In the genomic region with DNA sequence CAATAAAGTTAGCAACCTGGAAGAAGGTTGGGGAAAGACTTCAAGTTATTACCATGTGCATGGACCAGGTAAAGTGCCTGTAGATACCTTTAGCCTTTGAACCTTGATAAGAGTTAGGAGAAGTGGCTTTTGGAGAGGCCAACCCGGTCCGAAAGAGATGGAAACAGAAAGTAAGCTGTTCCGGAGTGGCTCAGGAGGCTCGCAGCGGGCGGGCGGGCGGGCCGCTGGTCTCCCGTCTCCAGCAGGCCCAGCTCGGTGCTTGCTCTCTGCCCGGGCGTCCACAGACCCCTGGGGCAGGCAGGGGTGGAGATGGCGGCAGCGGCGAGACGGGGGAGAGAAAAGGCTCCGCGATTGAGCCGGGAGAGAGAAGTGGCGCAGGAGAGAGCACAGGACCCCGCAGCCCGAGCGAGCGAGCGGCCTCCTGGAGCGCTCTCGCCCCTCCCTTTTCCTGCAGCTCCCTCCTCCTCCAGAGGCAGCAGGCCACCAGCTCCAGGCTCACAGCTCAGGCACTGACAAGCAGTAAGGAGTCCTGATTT, we compare ENCODE assay signal across 8 mouse cellular contexts. TPM values are rescaled to one million over a fixed set of nuclear protein-coding genes. Genes with fewer than 3 reads are reported as not detected.
DNase-seq lines count a peak whose midpoint lies in the region; ATAC-seq and TF ChIP-seq lines count a peak whose summit lies in the region.

A gene (minus strand): TSS at position 441 of the 536 bp plus-strand sequence.

- H3K4me2 ChIP-seq in forebrain, embryonic 11.5 days (ENCODE audit: low read depth, low read length, severe bottlenecking): peak within 1 kb of the TSS; percentile 80
- peak within 1 kb of the TSS; percentile 68 for H3K4me2 ChIP-seq in heart, postnatal 0 days (ENCODE audit: low read depth, low read length)
- H3K4me2 ChIP-seq in liver, embryonic 15.5 days: peak within 1 kb of the TSS; percentile 79
- H3K4me2 ChIP-seq in neural tube, embryonic 12.5 days (replicated peaks): peak within 1 kb of the TSS; percentile 68

- peak; percentile 33 for DNase-seq in c-Kit-positive CD71-positive TER-119-negative erythroid progenitor cells, embryonic 14.5 days (ENCODE audit: low read depth)
- DNase-seq in forebrain, embryonic 11.5 days (ENCODE audit: low spot score): peak; percentile 82
- DNase-seq in heart, postnatal 0 days (ENCODE audit: low spot score): peak; percentile 84
- peak; percentile 84 to 90 for DNase-seq in kidney, postnatal 4 days
- DNase-seq in telencephalon, adult 2 months (ENCODE audit: low read depth, low spot score): peak; percentile 50

- no peaks in the 10 kb centered on the region for H3K36me3 ChIP-seq in E14TG2a.4 (ENCODE audit: insufficient read depth, low read length)
- no peaks in the 10 kb centered on the region for H3K36me3 ChIP-seq in forebrain, embryonic 11.5 days (ENCODE audit: control insufficient read depth, insufficient read depth, low read length)
- H3K36me3 ChIP-seq in heart, postnatal 0 days (replicated peaks; ENCODE audit: control insufficient read depth, insufficient read depth, low read length): no peaks in the 10 kb centered on the region
- no peaks in the 10 kb centered on the region for H3K36me3 ChIP-seq in liver, embryonic 15.5 days (replicated peaks)
- no peaks in the 10 kb centered on the region for H3K36me3 ChIP-seq in neural tube, embryonic 12.5 days

- TF ChIP-seq EP300 in heart, postnatal 0 days (IDR thresholded peaks at IDR 0.05; ENCODE audit: low read depth): no peak

- peak; percentile 94 for ATAC-seq in forebrain, embryonic 11.5 days (replicated peaks; ENCODE audit: low FRiP score)
- peak; percentile 90 for ATAC-seq in heart, postnatal 0 days (ENCODE audit: insufficient read depth, low read depth)
- peak; percentile 72 for ATAC-seq in liver, embryonic 15.5 days (ENCODE audit: insufficient read depth)
- ATAC-seq in neural tube, embryonic 12.5 days (ENCODE audit: low FRiP score, low read depth): peak; percentile 96

- TF ChIP-seq CTCF in E14TG2a.4 (conservative IDR thresholded peaks at IDR 0.05; ENCODE audit: low read length): no peak
- TF ChIP-seq CTCF in heart, postnatal 0 days (IDR thresholded peaks at IDR 0.05; ENCODE audit: low read depth): peak; percentile 39

- peak within 1 kb of the TSS; percentile 70 for H3K4me3 ChIP-seq in E14TG2a.4 (replicated peaks; ENCODE audit: low read length)
- peak within 1 kb of the TSS; percentile 54 for H3K4me3 ChIP-seq in forebrain, embryonic 11.5 days (ENCODE audit: low read depth, low read length)
- H3K4me3 ChIP-seq in heart, postnatal 0 days (ENCODE audit: low read depth, low read length): peak within 1 kb of the TSS; percentile 91
- H3K4me3 ChIP-seq in liver, embryonic 15.5 days (replicated peaks): peak within 1 kb of the TSS; percentile 68
- peak within 1 kb of the TSS; percentile 63 for H3K4me3 ChIP-seq in neural tube, embryonic 12.5 days

- peaks cover 24% of the 10 kb centered on the region for H3K4me1 ChIP-seq in E14TG2a.4 (replicated peaks; ENCODE audit: low read depth, low read length)
- no peaks in the 10 kb centered on the region; the same call in 1 of the 2 replicates for H3K4me1 ChIP-seq in forebrain, embryonic 11.5 days (replicated peaks; ENCODE audit: control insufficient read depth, insufficient read depth, low read length)
- H3K4me1 ChIP-seq in heart, postnatal 0 days (ENCODE audit: control insufficient read depth, insufficient read depth): peaks cover 19% of the 10 kb centered on the region
- peaks cover 7% of the 10 kb centered on the region; the same call in 1 of the 2 replicates for H3K4me1 ChIP-seq in liver, embryonic 15.5 days (replicated peaks)
- peaks cover 3% of the 10 kb centered on the region for H3K4me1 ChIP-seq in neural tube, embryonic 12.5 days

- no peaks in the 10 kb centered on the region for H3K9me3 ChIP-seq in E14TG2a.4 (ENCODE audit: low read length)
- H3K9me3 ChIP-seq in forebrain, embryonic 11.5 days (ENCODE audit: control insufficient read depth, low read length): no peaks in the 10 kb centered on the region
- no peaks in the 10 kb centered on the region for H3K9me3 ChIP-seq in heart, postnatal 0 days (replicated peaks; ENCODE audit: control insufficient read depth, low read length)
- H3K9me3 ChIP-seq in liver, embryonic 15.5 days (replicated peaks): no peaks in the 10 kb centered on the region
- no peaks in the 10 kb centered on the region for H3K9me3 ChIP-seq in neural tube, embryonic 12.5 days

- H3K27ac ChIP-seq in forebrain, embryonic 11.5 days (ENCODE audit: low read depth, low read length): no peak within 1 kb of the TSS
- H3K27ac ChIP-seq in heart, postnatal 0 days (ENCODE audit: low read depth): peak within 1 kb of the TSS; percentile 97
- peak within 1 kb of the TSS; percentile 82 for H3K27ac ChIP-seq in liver, embryonic 15.5 days (replicated peaks)
- H3K27ac ChIP-seq in neural tube, embryonic 12.5 days: no peak within 1 kb of the TSS

- peaks cover 28% of the 10 kb centered on the region for H3K27me3 ChIP-seq in E14TG2a.4 (ENCODE audit: insufficient read depth, low read length)
- H3K27me3 ChIP-seq in forebrain, embryonic 11.5 days (ENCODE audit: control insufficient read depth, insufficient read depth, low read length): no peaks in the 10 kb centered on the region
- H3K27me3 ChIP-seq in heart, postnatal 0 days (ENCODE audit: control insufficient read depth, insufficient read depth, low read length): no peaks in the 10 kb centered on the region
- no peaks in the 10 kb centered on the region for H3K27me3 ChIP-seq in liver, embryonic 15.5 days
- H3K27me3 ChIP-seq in neural tube, embryonic 12.5 days (replicated peaks): no peaks in the 10 kb centered on the region

- H3K9ac ChIP-seq in forebrain, embryonic 11.5 days (ENCODE audit: low read length): peak within 1 kb of the TSS; percentile 80
- H3K9ac ChIP-seq in heart, postnatal 0 days (replicated peaks; ENCODE audit: low read depth, low read length): peak within 1 kb of the TSS; percentile 89
- peak within 1 kb of the TSS; percentile 69 for H3K9ac ChIP-seq in liver, embryonic 15.5 days
- H3K9ac ChIP-seq in neural tube, embryonic 12.5 days: peak within 1 kb of the TSS; percentile 76

- WGBS in forebrain, embryonic 11.5 days: under 1% methylated on average over 23 of the region's 28 CpGs
- WGBS in heart, postnatal 0 days: under 1% methylated on average over 28 of the region's 28 CpGs
- 1% methylated on average over 28 of the region's 28 CpGs for WGBS in liver, embryonic 15.5 days (ENCODE audit: insufficient replicate concordance)
- WGBS in neural tube, embryonic 12.5 days: 1% methylated on average over 28 of the region's 28 CpGs

RNA-seq across cellular contexts. Expression of the gene that starts here (rescaled TPM):
- polyA plus RNA-seq in forebrain, embryonic 11.5 days (2014; fragmentation: Nextera tagmentation; extraction: Ambion mirVana): 0.11 and 0.56 TPM in 2 replicates
- total RNA-seq in heart, postnatal 0 days (2014; rRNA removed; ENCODE audit: low replicate concordance): 12.0 and 17.6 TPM in 2 replicates
- 1.9 and 2.1 TPM in 2 replicates for polyA plus RNA-seq in heart, postnatal 0 days (2015; fragmentation: Nextera tagmentation; extraction: Ambion mirVana)
- polyA plus RNA-seq in liver, embryonic 15.5 days (2015; fragmentation: Nextera tagmentation; extraction: Ambion mirVana): 0.44 and 0.47 TPM in 2 replicates
- 0.72 and 0.77 TPM in 2 replicates for polyA plus RNA-seq in neural tube, embryonic 12.5 days (2016; fragmentation: Nextera tagmentation; extraction: Ambion mirVana)

Comparison
In these comparisons a context has a peak if more than half of its experiments do, and no peak if none do; other contexts are left out.
1. Peak in DNase-seq, ATAC-seq, H3K4me3 ChIP-seq, H3K9ac ChIP-seq and H3K4me2 ChIP-seq in forebrain, embryonic 11.5 days; RNA of the gene not detected or under 1 TPM.
2. Peak in ATAC-seq, H3K4me3 ChIP-seq, H3K27ac ChIP-seq, H3K9ac ChIP-seq and H3K4me2 ChIP-seq in liver, embryonic 15.5 days; RNA of the gene not detected or under 1 TPM.
3. Peak in ATAC-seq, H3K4me3 ChIP-seq, H3K9ac ChIP-seq and H3K4me2 ChIP-seq in neural tube, embryonic 12.5 days; RNA of the gene not detected or under 1 TPM.
4. DNase-seq: peak in every context shown above with its lines; median percentile 87 in kidney, postnatal 4 days; 84 in heart, postnatal 0 days; 82 in forebrain, embryonic 11.5 days; 50 in telencephalon, adult 2 months; 33 in c-Kit-positive CD71-positive TER-119-negative erythroid progenitor cells, embryonic 14.5 days.